Mouse (Mus musculus): ENCODE results near the gene Rabggtb.

The Rabggtb gene

GRCm38 (mm10) chr3:153912546-153913509 is at the start of gene Rabggtb:
Rabggtb (minus strand) TSS chr3:153913009.
- in situ Hi-C loops (cut with MboI) = no loop called here

- in situ Hi-C loops (cut with MboI) = loop anchor here (25.0 kb wide), 1 partner anchor 625 kb away; the partner anchor contains the start of genes Cryz and Tyw3
Observed at GRCm38 (mm10) chr3:153961632-153962389, 49.0 kb upstream of the Rabggtb start.

- in situ Hi-C loops (cut with MboI) = loop anchor here (25.0 kb wide), 1 partner anchor 626 kb away; the partner anchor contains the start of genes Cryz and Tyw3
Observed at GRCm38 (mm10) chr3:153960884-153961283, 48.1 kb upstream of the Rabggtb start.

- in situ Hi-C loops (cut with MboI) = loop anchor here (25.0 kb wide), 1 partner anchor 628 kb away; the partner anchor contains the start of genes Cryz and Tyw3
Observed at GRCm38 (mm10) chr3:153959731-153960207, 47.0 kb upstream of the Rabggtb start.

GRCm38 (mm10) chr3:153959035-153959730 is 46.4 kb upstream of the Rabggtb start:
- in situ Hi-C loops (cut with MboI) = loop anchor here (25.0 kb wide), 1 partner anchor 628 kb away; the partner anchor contains the start of genes Cryz and Tyw3

- in situ Hi-C loops (cut with MboI) = loop anchor here (25.0 kb wide), 1 partner anchor 629 kb away; the partner anchor contains the start of genes Cryz and Tyw3
Observed at GRCm38 (mm10) chr3:153957916-153958315, 45.1 kb upstream of the Rabggtb start.

GRCm38 (mm10) chr3:153948176-153948575 is 35.4 kb upstream of the Rabggtb start:
- in situ Hi-C loops (cut with MboI) = no loop called here

GRCm38 (mm10) chr3:153947271-153947670 is 34.5 kb upstream of the Rabggtb start:
- in situ Hi-C loops (cut with MboI) = no loop called here

GRCm38 (mm10) chr3:153944335-153944990 is 31.7 kb upstream of the Rabggtb start, which contains the start of gene Acadm:
Acadm (minus strand) TSS chr3:153944632.
- in situ Hi-C loops (cut with MboI) = no loop called here

GRCm38 (mm10) chr3:153943901-153944334 is 31.1 kb upstream of the Rabggtb start:
- in situ Hi-C loops (cut with MboI) = no loop called here

- in situ Hi-C loops (cut with MboI) = no loop called here
Observed at GRCm38 (mm10) chr3:153943003-153943640, 30.3 kb upstream of the Rabggtb start.

- in situ Hi-C loops (cut with MboI) = no loop called here
Observed at GRCm38 (mm10) chr3:153941613-153942012, 28.8 kb upstream of the Rabggtb start.

GRCm38 (mm10) chr3:153940486-153940885 is 27.7 kb upstream of the Rabggtb start:
- in situ Hi-C loops (cut with MboI) = no loop called here

GRCm38 (mm10) chr3:153940021-153940420 is 27.2 kb upstream of the Rabggtb start:
- in situ Hi-C loops (cut with MboI) = no loop called here

GRCm38 (mm10) chr3:153937116-153937810 is 24.5 kb upstream of the Rabggtb start:
- in situ Hi-C loops (cut with MboI) = no loop called here

GRCm38 (mm10) chr3:153935878-153936277 is 23.1 kb upstream of the Rabggtb start:
- in situ Hi-C loops (cut with MboI) = no loop called here

GRCm38 (mm10) chr3:153932461-153932860 is 19.7 kb upstream of the Rabggtb start:
- in situ Hi-C loops (cut with MboI) = no loop called here

- in situ Hi-C loops (cut with MboI) = no loop called here
Observed at GRCm38 (mm10) chr3:153929526-153929925, 16.7 kb upstream of the Rabggtb start.

GRCm38 (mm10) chr3:153926333-153926732 is 13.5 kb upstream of the Rabggtb start:
- in situ Hi-C loops (cut with MboI) = no loop called here

Measured in mature B cell (primary cell).